Mouse (Mus musculus) retina, postnatal 1 day (tissue): ENCODE measurements around the gene Cpne5.
"Not testable (repeated sequence)": the region's sequence is repeated elsewhere in the genome, so short reads cannot be mapped to it uniquely, and the experiment has no call there.

ENCODE experiments used
- DNase-seq: peaks from one replicate; pipeline ENCODE4 v3.0.0-alpha.2; 2012

The Cpne5 gene

DNA sequence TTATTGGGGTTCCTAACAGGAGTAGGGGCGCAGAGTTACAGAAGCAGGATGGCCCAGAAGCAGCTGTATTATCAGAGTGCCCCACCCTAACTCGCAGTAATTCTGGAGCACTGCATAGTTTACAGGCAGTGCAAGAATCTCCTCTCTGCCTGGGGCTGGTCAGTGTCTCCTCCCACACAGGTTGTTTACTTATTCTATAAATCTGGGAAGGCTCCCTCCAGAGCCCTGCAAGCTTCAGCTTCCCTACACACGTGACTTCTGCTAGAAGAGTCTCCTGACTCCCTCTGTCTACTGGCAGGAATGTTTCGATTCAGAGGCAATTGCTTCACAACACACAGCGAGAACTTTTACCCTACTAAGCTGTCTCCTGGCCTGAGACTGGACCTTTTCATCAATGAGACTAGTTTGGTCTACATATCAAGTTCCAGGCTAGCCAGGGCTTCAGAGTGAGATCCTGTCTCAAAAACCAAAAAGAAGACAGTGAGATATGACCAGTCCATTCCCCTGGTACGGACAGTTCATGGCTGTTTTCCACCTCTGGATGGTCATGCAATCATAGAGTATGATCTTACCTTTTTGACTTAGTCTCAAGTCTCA, 114.3 kb downstream of the Cpne5 start:
- no peak for DNase-seq

DNA sequence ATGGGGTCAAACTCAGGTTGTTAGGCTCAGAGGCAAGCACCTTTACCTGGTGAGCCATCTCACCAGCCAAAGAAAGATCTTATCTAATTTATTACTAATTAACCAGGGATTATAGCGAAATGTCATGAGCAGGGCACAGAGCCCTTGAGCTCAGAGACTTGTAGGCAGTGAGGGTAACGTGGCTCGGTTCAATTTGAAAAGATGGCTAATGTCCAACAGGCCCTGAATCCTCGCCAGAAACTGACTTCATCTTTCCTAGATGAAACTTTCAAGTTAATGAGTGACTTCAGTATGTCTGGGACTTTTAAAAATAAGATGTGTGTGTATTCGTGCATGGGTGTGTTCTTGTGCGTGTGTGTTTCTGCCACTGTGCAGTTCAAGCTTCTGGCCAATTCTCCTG, 115.2 kb downstream of the Cpne5 start:
- no peak for DNase-seq

DNA sequence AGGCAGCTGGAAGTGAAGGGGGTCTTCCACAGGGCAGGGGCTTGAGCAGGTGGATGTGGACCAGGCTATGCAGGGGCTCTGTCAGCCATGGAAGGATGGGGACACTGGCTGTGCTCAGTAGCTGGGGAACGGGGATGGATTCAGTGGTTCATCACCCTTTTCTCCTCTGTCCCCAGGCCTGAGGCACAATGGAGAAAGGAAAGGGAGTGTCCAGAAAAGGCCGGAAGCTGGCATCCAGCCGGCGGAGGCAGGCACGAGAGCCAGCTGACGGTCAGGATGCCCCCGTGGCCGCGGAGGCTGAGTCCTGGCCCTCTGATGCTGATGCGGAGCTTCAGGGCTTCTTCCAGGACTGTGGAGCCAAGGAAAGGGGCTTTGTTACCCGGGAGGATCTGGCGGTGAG, 117.3 kb downstream of the Cpne5 start:
- no peak for DNase-seq

DNA sequence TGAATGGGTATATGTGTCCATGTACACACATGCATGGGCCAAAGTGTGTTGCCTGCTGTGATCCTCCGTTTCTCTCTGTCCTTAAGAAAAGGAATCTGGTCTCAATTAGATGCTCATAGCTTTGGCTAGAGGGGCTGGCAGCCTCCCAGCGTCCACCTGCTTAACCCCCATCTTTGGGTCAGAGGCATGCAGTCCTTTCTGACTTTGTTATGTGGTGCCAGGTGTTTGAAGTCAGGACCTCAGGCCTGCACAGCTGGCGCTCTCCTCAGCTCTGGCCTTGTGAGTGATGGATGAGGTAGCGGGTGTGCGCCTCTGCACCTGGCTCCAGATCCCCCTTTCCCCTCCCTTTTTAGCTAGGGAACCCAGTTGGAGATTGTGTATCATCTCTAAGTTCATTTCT, 119.9 kb downstream of the Cpne5 start:
- no peak for DNase-seq

DNA sequence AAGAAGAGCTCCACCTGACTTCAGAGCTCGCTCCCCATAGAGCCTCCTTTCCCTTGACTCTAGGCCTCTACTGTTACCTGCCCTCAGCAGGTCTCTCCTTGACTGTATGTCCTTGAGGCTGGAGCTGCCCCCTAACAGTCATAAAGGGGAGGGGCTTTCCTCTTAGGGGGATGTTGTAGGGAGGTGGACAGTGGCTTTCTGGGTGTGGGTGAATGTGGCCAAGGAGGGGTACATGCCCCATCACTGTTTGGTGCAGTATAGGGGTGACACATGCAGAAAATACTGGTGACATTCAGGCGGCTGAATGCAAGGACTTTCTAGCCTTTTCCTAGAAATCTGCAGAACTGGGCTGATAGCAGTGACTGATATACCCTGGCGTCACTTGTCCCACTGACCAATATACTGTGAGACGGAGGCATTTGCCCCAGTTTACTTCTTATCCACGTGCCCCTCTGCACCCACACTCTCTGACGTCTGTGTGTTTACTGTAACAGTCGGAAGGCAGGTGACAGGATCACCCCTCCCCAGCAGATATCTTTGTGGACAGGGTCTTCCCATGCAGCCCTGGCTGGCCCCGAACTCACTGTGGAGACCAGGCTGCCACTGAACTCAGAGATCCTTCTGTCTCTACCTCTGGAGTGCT, 120.8 kb downstream of the Cpne5 start:
- DNase-seq: no peak

DNA sequence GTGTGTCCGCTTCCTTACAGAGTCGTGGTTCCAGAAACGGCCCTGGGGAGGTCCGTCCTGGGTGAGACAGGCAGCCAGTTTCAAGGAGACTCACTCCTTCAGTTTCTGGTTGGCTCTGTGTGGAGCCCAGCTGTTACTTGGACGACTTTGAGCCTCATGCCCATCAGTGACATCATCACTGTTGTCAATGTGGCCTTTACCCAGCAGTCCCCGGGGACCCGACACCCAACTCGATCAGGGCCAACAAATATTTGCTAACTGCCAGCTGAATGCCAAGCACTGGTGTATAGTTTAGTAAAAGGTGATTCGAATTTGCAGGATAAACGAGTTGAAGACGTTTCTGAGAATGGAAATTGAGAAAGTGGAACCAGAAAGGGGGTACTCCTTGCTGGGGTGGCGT, 121.9 kb downstream of the Cpne5 start:
- DNase-seq: no peak

DNA sequence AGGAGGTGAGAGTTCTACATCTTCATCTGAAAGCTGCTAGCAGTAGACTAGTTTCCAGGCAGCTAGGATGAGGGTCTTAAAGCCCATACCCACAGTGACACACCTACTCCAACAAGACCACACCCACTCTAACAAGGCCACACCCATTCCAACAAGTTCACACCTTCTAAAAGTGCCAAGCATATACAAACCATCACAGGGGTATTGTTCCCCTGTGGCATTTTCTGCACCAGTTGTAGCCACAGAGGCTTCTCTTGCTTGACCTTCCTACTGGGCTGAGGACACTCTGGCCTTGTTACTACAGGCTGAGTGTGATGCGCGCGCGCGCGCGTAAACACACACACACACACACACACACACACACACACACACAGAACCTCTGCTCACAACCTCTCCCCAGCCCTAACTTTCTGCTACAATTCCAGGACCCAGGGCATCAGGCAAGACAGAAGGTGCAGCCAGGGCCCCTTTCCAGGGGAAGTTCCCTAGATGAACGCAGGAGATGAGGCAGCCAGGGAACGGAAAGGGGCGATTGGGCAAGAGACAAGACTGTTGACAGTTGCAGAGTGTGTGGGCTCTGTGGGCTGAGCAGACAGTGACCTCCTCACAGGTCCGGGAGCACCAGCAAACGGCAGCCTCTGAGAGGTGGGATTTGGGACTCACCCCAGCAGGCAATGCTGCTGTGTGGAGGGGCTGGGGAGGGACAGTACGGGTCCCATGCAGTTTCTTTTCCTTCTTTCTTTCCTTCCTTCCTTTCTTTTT, 124.2 kb downstream of the Cpne5 start, which contains the start of gene Rab44:
Gene Rab44 (plus strand): TSS at position 555 of the 762 bp plus-strand sequence.
- DNase-seq: no peak

DNA sequence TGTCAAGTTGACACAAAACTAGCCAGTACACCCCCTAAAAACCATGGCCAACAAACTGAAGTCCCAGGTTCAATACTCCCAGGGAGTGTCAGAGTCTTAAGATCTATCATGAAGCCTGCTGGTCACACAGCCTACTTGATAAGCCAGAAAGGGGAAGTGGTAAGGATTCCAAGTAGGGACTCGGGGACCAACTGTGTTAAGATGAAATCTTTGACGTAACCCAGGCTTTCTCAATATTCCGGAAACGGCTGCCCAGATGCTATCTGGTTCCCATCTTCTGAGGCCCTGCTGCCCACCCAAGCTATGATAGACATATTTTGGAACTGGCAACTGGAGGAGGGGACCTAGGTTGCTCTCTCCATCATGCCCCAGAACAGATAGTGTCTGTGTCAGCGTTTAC, 126.6 kb downstream of the Cpne5 start:
- DNase-seq: no peak

DNA sequence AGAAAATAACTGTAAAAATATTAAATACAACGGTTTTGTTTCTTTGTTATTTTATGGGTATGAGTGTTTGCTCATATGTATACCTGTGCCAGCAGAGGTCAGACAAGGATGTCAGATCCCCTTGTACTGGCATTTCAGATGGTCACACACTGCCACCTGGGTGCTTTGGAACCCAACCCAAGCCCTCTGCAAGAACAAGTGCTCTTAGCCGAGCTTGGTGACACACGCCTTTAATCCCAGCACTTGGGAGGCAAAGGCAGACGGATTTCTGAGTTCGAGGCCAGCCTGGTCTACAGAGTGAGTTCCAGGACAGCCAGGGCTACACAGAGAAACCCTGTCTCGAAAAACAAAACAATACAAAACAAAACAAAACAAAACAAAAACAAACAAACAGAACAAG, 127.6 kb downstream of the Cpne5 start:
- DNase-seq: not testable (repeated sequence)
